29 mouse cellular contexts compared by ENCODE assay signal in the genomic region with DNA sequence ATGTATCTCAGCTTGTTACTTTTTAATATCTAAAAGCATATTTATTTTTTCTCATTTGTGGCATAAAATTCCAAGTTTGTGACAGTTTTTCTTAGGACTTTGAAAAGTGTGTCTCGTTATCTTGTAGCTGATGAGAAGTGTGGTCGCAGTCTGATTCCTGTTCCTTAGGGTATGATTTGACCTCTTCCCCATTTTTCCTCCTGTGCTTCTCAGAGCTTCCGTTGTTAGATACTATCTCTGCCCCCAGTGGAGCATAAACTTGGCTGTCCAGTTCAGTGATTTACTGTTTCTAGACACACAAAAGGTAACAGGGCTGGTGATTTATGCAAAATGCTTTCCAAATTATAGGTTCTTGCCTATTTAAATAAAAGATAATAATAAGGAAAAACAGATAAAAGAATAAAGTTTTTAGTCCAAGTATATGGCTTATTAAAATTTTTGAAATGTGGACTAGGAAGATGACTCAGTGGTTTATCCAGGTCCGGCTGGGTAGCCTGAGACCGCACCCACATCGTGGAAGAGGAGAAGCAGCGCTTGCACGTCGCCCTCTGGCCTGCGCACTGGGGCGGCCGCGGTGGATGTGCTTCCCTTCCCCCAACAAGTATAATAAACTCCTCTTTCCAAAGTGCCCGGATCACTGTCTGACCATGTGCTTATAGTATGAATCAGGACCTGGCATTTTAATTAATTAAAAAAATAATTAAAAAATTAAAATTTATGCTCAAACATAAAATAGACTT.
A peak's percentile ranks its signal among the peaks of the same experiment; 100 is the strongest.
DNase-seq lines count a peak whose midpoint lies in the region; ATAC-seq lines count a peak whose summit lies in the region.
"Had no signal": no experiment of that assay in that cellular context is flagged by ENCODE, and none has a peak within 500 bp of the region (broad histone marks: within the 10 kb centered on the region; RNA-seq: fewer than 3 reads in every experiment).

No protein-coding gene starts in this region.

- no peaks in the 10 kb centered on the region for H3K36me3 ChIP-seq in forebrain, embryonic 12.5 days (replicated peaks)
- H3K36me3 ChIP-seq in forebrain, embryonic 15.5 days: no peaks in the 10 kb centered on the region
- H3K36me3 ChIP-seq in kidney, embryonic 15.5 days: no peaks in the 10 kb centered on the region
- H3K36me3 ChIP-seq: heart, embryonic 13.5 days; limb, embryonic 15.5 days; liver, embryonic 13.5 days had no signal

- no peak overlapping the region for H3K4me2 ChIP-seq in forebrain, embryonic 12.5 days
- no peak overlapping the region for H3K4me2 ChIP-seq in forebrain, embryonic 15.5 days (replicated peaks)
- no peak overlapping the region for H3K4me2 ChIP-seq in kidney, embryonic 15.5 days
- H3K4me2 ChIP-seq: heart, embryonic 13.5 days; limb, embryonic 15.5 days; liver, embryonic 13.5 days had no signal

- H3K27me3 ChIP-seq in forebrain, embryonic 12.5 days: no peaks in the 10 kb centered on the region
- H3K27me3 ChIP-seq in forebrain, embryonic 15.5 days: no peaks in the 10 kb centered on the region
- H3K27me3 ChIP-seq in kidney, embryonic 15.5 days: no peaks in the 10 kb centered on the region
- H3K27me3 ChIP-seq: heart, embryonic 13.5 days; limb, embryonic 15.5 days; liver, embryonic 13.5 days had no signal

- H3K9me3 ChIP-seq in forebrain, embryonic 12.5 days: no peaks in the 10 kb centered on the region
- no peaks in the 10 kb centered on the region for H3K9me3 ChIP-seq in forebrain, embryonic 15.5 days
- H3K9me3 ChIP-seq in kidney, embryonic 15.5 days (replicated peaks): no peaks in the 10 kb centered on the region
- H3K9me3 ChIP-seq: heart, embryonic 13.5 days; limb, embryonic 15.5 days; liver, embryonic 13.5 days had no signal

- no peak overlapping the region for H3K9ac ChIP-seq in forebrain, embryonic 12.5 days
- no peak overlapping the region for H3K9ac ChIP-seq in forebrain, embryonic 15.5 days (replicated peaks)
- no peak overlapping the region for H3K9ac ChIP-seq in kidney, embryonic 15.5 days
- H3K9ac ChIP-seq: heart, embryonic 13.5 days; limb, embryonic 15.5 days; liver, embryonic 13.5 days had no signal

- 94% methylated on average over 14 of the region's 14 CpGs for WGBS in forebrain, embryonic 12.5 days
- WGBS in forebrain, embryonic 15.5 days: 92% methylated on average over 14 of the region's 14 CpGs
- WGBS in kidney, embryonic 15.5 days: 52% methylated on average over 14 of the region's 14 CpGs

- intact Hi-C loops in left cerebral cortex, postnatal 36 days (cut with DNase I): no loop called here

- ATAC-seq in forebrain, embryonic 12.5 days (ENCODE audit: low FRiP score): peak; percentile 46; the same call in 1 of the 2 replicates
- no peak for ATAC-seq in forebrain, embryonic 15.5 days (replicated peaks)
- ATAC-seq in kidney, embryonic 15.5 days (replicated peaks; ENCODE audit: low FRiP score): peak; percentile 53; the same call in 1 of the 2 replicates
- ATAC-seq in granulocyte monocyte progenitor cell, adult 5-6 weeks (replicated peaks; ENCODE audit: poor library complexity, severe bottlenecking): peak; percentile 56
- ATAC-seq: CD4-positive, CD25-positive, alpha-beta regulatory T cell, adult 4 months; forebrain, embryonic 14.5 days; hindbrain, postnatal 0 days; intestine, embryonic 16.5 days; lung, postnatal 0 days had no signal

- H3K4me3 ChIP-seq in forebrain, embryonic 12.5 days (replicated peaks): no peak overlapping the region
- no peak overlapping the region for H3K4me3 ChIP-seq in forebrain, embryonic 15.5 days
- H3K4me3 ChIP-seq in kidney, embryonic 15.5 days (replicated peaks): no peak overlapping the region
- H3K4me3 ChIP-seq: erythroblast, embryonic 14.5 days; heart, adult 2 months; heart, embryonic 13.5 days; limb, embryonic 15.5 days; liver, embryonic 13.5 days had no signal

- H3K4me1 ChIP-seq in forebrain, embryonic 12.5 days: peaks cover 10% of the 10 kb centered on the region; the same call in 1 of the 2 replicates
- H3K4me1 ChIP-seq in forebrain, embryonic 15.5 days: peaks cover 5% of the 10 kb centered on the region; the same call in 1 of the 2 replicates
- peaks cover 34% of the 10 kb centered on the region for H3K4me1 ChIP-seq in kidney, embryonic 15.5 days

- no peak overlapping the region for H3K27ac ChIP-seq in forebrain, embryonic 12.5 days
- no peak overlapping the region for H3K27ac ChIP-seq in forebrain, embryonic 15.5 days (replicated peaks)
- no peak overlapping the region for H3K27ac ChIP-seq in kidney, embryonic 15.5 days
- H3K27ac ChIP-seq: heart, adult 2 months; heart, embryonic 13.5 days; hindbrain, postnatal 0 days; limb, embryonic 15.5 days; liver, embryonic 13.5 days; macrophage had no signal

- DNase-seq in kidney, adult 11 months: no peak
- DNase-seq in 3134 (ENCODE audit: extremely low read depth, insufficient read length, low spot score): peak; percentile 62
- DNase-seq in left cerebral cortex, postnatal 36 days (ENCODE audit: low spot score in 2 of 2): no peak
- DNase-seq: adrenal gland, postnatal 25 days; cerebellum, adult 11-12 months; cerebellum, adult 9-11 months; gastrocnemius, postnatal 25 days; heart, adult 2 months; heart, postnatal 10 days; kidney, postnatal 10 days; liver, embryonic 13.5 days; lung, adult 18-20 months; midbrain, embryonic 14.5 days; right cerebral cortex, adult 18-20 months; spleen, adult 18-20 months; thymus, postnatal 25 days had no signal
